Mouse (Mus musculus) C2C12 (cell line): Measurements from ENCODE around the gene Nr5a2.

ENCODE experiments used
- CEBPB ChIP-seq: IDR thresholded peaks from one replicate; pipeline ENCODE4 v1.6.1; 2011; ENCODE audit warnings: low read depth, mild to moderate bottlenecking, control low read depth, moderate library complexity
- CTCF ChIP-seq: IDR thresholded peaks from one replicate; pipeline ENCODE4 v1.5.1; 2011; ENCODE audit not compliant: control insufficient read depth, insufficient read depth, insufficient read length
- MYOG ChIP-seq: IDR thresholded peaks from one replicate; pipeline ENCODE4 v1.6.1; 2011; ENCODE audit not compliant: control insufficient read depth, insufficient read length; ENCODE audit errors: extremely low read depth

DNA sequence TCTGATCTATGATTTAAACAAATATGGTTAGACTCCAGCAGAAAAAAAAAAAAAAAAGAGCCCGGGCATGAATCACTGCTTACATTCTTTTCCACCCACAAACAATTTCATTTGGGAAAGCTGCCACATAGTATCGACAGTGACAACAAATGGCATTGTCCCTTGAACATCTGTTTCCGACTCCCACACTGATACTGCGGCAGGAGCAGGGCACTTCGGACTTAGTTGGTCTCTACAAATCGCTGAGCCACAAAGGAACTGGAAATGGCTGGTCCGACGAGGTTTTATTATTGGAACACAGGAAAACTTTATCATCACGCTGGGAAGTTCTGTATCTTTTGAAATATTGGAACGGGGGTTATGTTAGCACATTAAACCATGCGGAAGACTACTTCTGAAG lies 44.8 kb downstream of the Nr5a2 start:
- no peak for TF ChIP-seq CEBPB
- no peak for TF ChIP-seq MYOG
- no peak for TF ChIP-seq CTCF
